Mouse (Mus musculus) kidney, adult 2 months (tissue): ENCODE measurements at regions not wholly inside any gene's neighbourhood (a gene's known extent, or its start where the extent isn't known, plus 50 kb on each side); places are given as distances from the start of the nearest gene placed in this dataset.

ENCODE experiments used
- DNase-seq: peaks from one replicate; pipeline ENCODE4 v3.0.0; 2021
- H3K27ac ChIP-seq: fragments of 200-500 bp; 2 replicates; pipeline ENCODE4 v1.5.1; 2012; ENCODE audit warnings: low read depth, low read length, control low read depth, inconsistent platforms; ENCODE audit not compliant: insufficient read depth
- H3K27me3 ChIP-seq: fragments of 200-500 bp; replicated peaks from 2 replicates; pipeline ENCODE4 v1.6.1; 2012; ENCODE audit warnings: mild to moderate bottlenecking, moderate library complexity, low read length, inconsistent platforms; ENCODE audit not compliant: control insufficient read depth, insufficient read depth
- H3K36me3 ChIP-seq: fragments of 200-500 bp; 2 replicates; pipeline ENCODE4 v1.6.1; 2012; ENCODE audit warnings: mild to moderate bottlenecking, moderate library complexity, low read length, inconsistent platforms; ENCODE audit not compliant: control insufficient read depth, insufficient read depth
- H3K4me1 ChIP-seq: fragments of 200-500 bp; 2 replicates; pipeline ENCODE4 v1.6.1; 2011; ENCODE audit warnings: low read length; ENCODE audit not compliant: control insufficient read depth, insufficient read depth
- H3K4me3 ChIP-seq: fragments of 200-500 bp; 2 replicates; pipeline ENCODE4 v1.5.1; 2011; ENCODE audit warnings: mild to moderate bottlenecking, low read depth, low read length, control low read depth; ENCODE audit not compliant: insufficient read depth
- CTCF ChIP-seq: fragments of 200-500 bp; conservative IDR thresholded peaks from 2 replicates; pipeline ENCODE4 v1.5.1; 2011; ENCODE audit warnings: low read depth, mild to moderate bottlenecking, control low read depth, low read length, moderate library complexity, mixed read lengths; ENCODE audit not compliant: insufficient read depth, insufficient read length
- POLR2A ChIP-seq: fragments of 200-500 bp; IDR thresholded peaks from one replicate; pipeline ENCODE4 v1.6.1; 2011; ENCODE audit warnings: low read depth, low read length, control low read depth
- WGBS: fragments of 180-500 bp; shearing (Covaris S2); methylation state at CpG from one replicate; pipeline ENCODE4 v1.1.7; 2018; 5-methylcytosine and 5-hydroxymethylcytosine counted together

- H3K27me3 ChIP-seq: no peaks in the 10 kb centered on the region; the same call in 1 of the 2 replicates
- no peak overlapping the region for H3K4me3 ChIP-seq
- H3K36me3 ChIP-seq: no peaks in the 10 kb centered on the region
- WGBS: 61% methylated on average over 3 of the region's 3 CpGs
- H3K4me1 ChIP-seq: no peaks in the 10 kb centered on the region
- H3K27ac ChIP-seq: no peak overlapping the region
- DNase-seq: no peak
- TF ChIP-seq CTCF (no peak), POLR2A (no peak)
Observed at GRCm38 (mm10) chr1:194281941-194282340, 336.1 kb upstream of the Plxna2 start.

- no peak for DNase-seq
- Histone ChIP-seq H3K4me3 (no peak overlapping the region), H3K4me1 (no peaks in the 10 kb centered on the region)
Observed at GRCm38 (mm10) chr1:194268028-194268427, 350.0 kb upstream of the Plxna2 start.

GRCm38 (mm10) chr1:194262374-194262773 lies 355.6 kb upstream of the Plxna2 start:
- 77% methylated on average over 4 of the region's 4 CpGs for WGBS

More at GRCm38 (mm10) chr1:194268028-194268427, 350.0 kb upstream of the Plxna2 start:
- H3K36me3 ChIP-seq: no peaks in the 10 kb centered on the region
- H3K27ac ChIP-seq: no peak overlapping the region
- H3K27me3 ChIP-seq: no peaks in the 10 kb centered on the region
- no peak for TF ChIP-seq POLR2A
- no peak for TF ChIP-seq CTCF

GRCm38 (mm10) chr1:194259957-194260356 lies 358.1 kb upstream of the Plxna2 start:
- H3K4me3 ChIP-seq: no peak overlapping the region
- 85% methylated on average over 3 of the region's 3 CpGs for WGBS
- no peak overlapping the region for H3K27ac ChIP-seq
- TF ChIP-seq CTCF (no peak), POLR2A (no peak)
- H3K27me3 ChIP-seq: no peaks in the 10 kb centered on the region
- DNase-seq: no peak
- no peaks in the 10 kb centered on the region for H3K36me3 ChIP-seq
- no peaks in the 10 kb centered on the region for H3K4me1 ChIP-seq

More at GRCm38 (mm10) chr1:194262374-194262773, 355.6 kb upstream of the Plxna2 start:
- Histone ChIP-seq H3K4me3 (no peak overlapping the region), H3K36me3 (no peaks in the 10 kb centered on the region), H3K4me1 (no peaks in the 10 kb centered on the region), H3K27me3 (no peaks in the 10 kb centered on the region), H3K27ac (no peak overlapping the region)
- DNase-seq: no peak
- TF ChIP-seq POLR2A: no peak

- no peak for DNase-seq
- Histone ChIP-seq H3K4me3 (no peak overlapping the region), H3K27ac (no peak overlapping the region), H3K27me3 (no peaks in the 10 kb centered on the region), H3K4me1 (no peaks in the 10 kb centered on the region), H3K36me3 (no peaks in the 10 kb centered on the region)
- WGBS: 37% methylated on average over 1 of the region's 1 CpGs
- TF ChIP-seq POLR2A (no peak), CTCF (no peak)
Observed at GRCm38 (mm10) chr1:194244776-194245366, 373.1 kb upstream of the Plxna2 start.

GRCm38 (mm10) chr1:194241111-194241510 lies 376.9 kb upstream of the Plxna2 start:
- no peaks in the 10 kb centered on the region for H3K36me3 ChIP-seq
- no peak for TF ChIP-seq POLR2A
- TF ChIP-seq CTCF: no peak
- DNase-seq: no peak
- H3K4me1 ChIP-seq: no peaks in the 10 kb centered on the region
- H3K27me3 ChIP-seq: no peaks in the 10 kb centered on the region
- H3K4me3 ChIP-seq: no peak overlapping the region
- H3K27ac ChIP-seq: no peak overlapping the region

GRCm38 (mm10) chr1:194231206-194231605 lies 386.8 kb upstream of the Plxna2 start:
- Histone ChIP-seq H3K4me1 (no peaks in the 10 kb centered on the region), H3K4me3 (no peak overlapping the region), H3K27ac (no peak overlapping the region), H3K27me3 (no peaks in the 10 kb centered on the region; the same call in 1 of the 2 replicates), H3K36me3 (no peaks in the 10 kb centered on the region)
- DNase-seq: no peak
- 80% methylated on average over 4 of the region's 4 CpGs for WGBS
- TF ChIP-seq POLR2A: no peak
- no peak for TF ChIP-seq CTCF
